Mouse (Mus musculus) kidney, embryonic 14.5 days (tissue): Measurements from ENCODE around the gene Zfp507. TPM values are rescaled to one million over a fixed set of nuclear protein-coding genes. Genes with fewer than 3 reads are reported as not detected.

Experiments used
- ATAC-seq: fragments of 200-750 bp; cut with Nextera tagmentation; 2 replicates; pipeline ENCODE4 v1.8.0; 2017; ENCODE audit warnings: moderate number of reproducible peaks, mild to moderate bottlenecking, moderate TSS enrichment, moderate library complexity; ENCODE audit not compliant: low FRiP score, low TSS enrichment
- H3K27ac ChIP-seq: fragments of 300-500 bp; sonication (generic); 2 replicates; pipeline ENCODE4 v1.5.1; 2014; ENCODE audit warnings: low read depth, mild to moderate bottlenecking, low read length, moderate library complexity, mixed read lengths
- H3K27me3 ChIP-seq: fragments of 300-500 bp; sonication (generic); 2 replicates; pipeline ENCODE4 v1.6.1; 2014; ENCODE audit warnings: mild to moderate bottlenecking, low read length; ENCODE audit not compliant: control insufficient read depth, insufficient read depth
- H3K36me3 ChIP-seq: fragments of 300-500 bp; sonication (generic); 2 replicates; pipeline ENCODE4 v1.6.1; 2014; ENCODE audit warnings: low read length, mixed read lengths; ENCODE audit not compliant: control insufficient read depth, insufficient read depth
- H3K4me1 ChIP-seq: fragments of 300-500 bp; sonication (generic); 2 replicates; pipeline ENCODE4 v1.6.1; 2014; ENCODE audit warnings: low read length, mixed read lengths; ENCODE audit not compliant: control insufficient read depth, insufficient read depth
- H3K4me2 ChIP-seq: fragments of 300-500 bp; sonication (generic); replicated peaks from 2 replicates; pipeline ENCODE4 v1.6.1; 2014; ENCODE audit warnings: low read depth, mild to moderate bottlenecking, low read length
- H3K4me3 ChIP-seq: fragments of 300-500 bp; sonication (generic); 2 replicates; pipeline ENCODE4 v1.5.1; 2014; ENCODE audit warnings: mild to moderate bottlenecking, low read length
- H3K9ac ChIP-seq: fragments of 300-500 bp; sonication (generic); 2 replicates; pipeline ENCODE4 v1.6.1; 2014; ENCODE audit warnings: low read depth, mild to moderate bottlenecking, low read length, moderate library complexity
- H3K9me3 ChIP-seq: fragments of 300-500 bp; sonication (generic); 2 replicates; pipeline ENCODE4 v1.6.1; 2016; ENCODE audit warnings: low read length; ENCODE audit not compliant: control insufficient read depth
- WGBS: fragments of 180-500 bp; shearing (Covaris S2); extraction: QIAGEN DNeasy Blood & Tissue Kit; methylation state at CpG from one replicate; pipeline ENCODE4 v1.1.7; 2014; 5-methylcytosine and 5-hydroxymethylcytosine counted together
- polyA plus RNA-seq: library from polyadenylated mRNA; unstranded; fragments of >200 nt; fragmentation: Nextera tagmentation; extraction: Ambion mirVana; gene quantifications from 2 replicates; pipeline ENCODE4 v1.2.1, GENCODE M21; 2014

The Zfp507 gene
- polyA plus RNA-seq, 1 experiment from 2014 or later = 21.7 TPM

- H3K27me3 ChIP-seq = no peaks in the 10 kb centered on the region
- H3K9ac ChIP-seq = no peak overlapping the region
- peak; percentile 82 for ATAC-seq
- 34% methylated on average over 14 of the region's 14 CpGs for WGBS
- no peak overlapping the region for H3K4me2 ChIP-seq
- H3K4me3 ChIP-seq = no peak overlapping the region
- peaks cover 11% of the 10 kb centered on the region; the same call in 1 of the 2 replicates for H3K36me3 ChIP-seq
- no peak overlapping the region for H3K27ac ChIP-seq
- H3K4me1 ChIP-seq = no peaks in the 10 kb centered on the region
- no peaks in the 10 kb centered on the region for H3K9me3 ChIP-seq
Observed at GRCm38 (mm10) chr7:35733313-35734050, 69.3 kb downstream of the Zfp507 start.

GRCm38 (mm10) chr7:35732585-35733059 lies 70.2 kb downstream of the Zfp507 start:
- no peak overlapping the region for H3K4me3 ChIP-seq
- H3K27ac ChIP-seq = no peak overlapping the region
- H3K4me1 ChIP-seq = no peaks in the 10 kb centered on the region
- no peaks in the 10 kb centered on the region for H3K27me3 ChIP-seq
- H3K9ac ChIP-seq = no peak overlapping the region
- H3K9me3 ChIP-seq = no peaks in the 10 kb centered on the region
- no peak for ATAC-seq
- H3K4me2 ChIP-seq = no peak overlapping the region
- WGBS = 89% methylated on average over 9 of the region's 10 CpGs
- H3K36me3 ChIP-seq = peaks cover 11% of the 10 kb centered on the region; the same call in 1 of the 2 replicates

- 93% methylated on average over 9 of the region's 9 CpGs for WGBS
- H3K9me3 ChIP-seq = no peaks in the 10 kb centered on the region
Observed at GRCm38 (mm10) chr7:35729621-35730031, 73.2 kb downstream of the Zfp507 start.

GRCm38 (mm10) chr7:35728376-35728775 lies 74.4 kb downstream of the Zfp507 start:
- no peak overlapping the region for H3K4me2 ChIP-seq
- WGBS = 93% methylated on average over 12 of the region's 12 CpGs
- no peak overlapping the region for H3K9ac ChIP-seq
- H3K9me3 ChIP-seq = peaks cover under 1% of the 10 kb centered on the region; the same call in 1 of the 2 replicates
- no peak overlapping the region for H3K27ac ChIP-seq
- peaks cover 11% of the 10 kb centered on the region; the same call in 1 of the 2 replicates for H3K36me3 ChIP-seq
- no peak overlapping the region for H3K4me3 ChIP-seq
- H3K27me3 ChIP-seq = no peaks in the 10 kb centered on the region
- no peak for ATAC-seq
- H3K4me1 ChIP-seq = no peaks in the 10 kb centered on the region

More at GRCm38 (mm10) chr7:35729621-35730031, 73.2 kb downstream of the Zfp507 start:
- Histone ChIP-seq H3K36me3 (peaks cover 6% of the 10 kb centered on the region; the same call in 1 of the 2 replicates), H3K4me2 (no peak overlapping the region), H3K27me3 (no peaks in the 10 kb centered on the region), H3K4me1 (no peaks in the 10 kb centered on the region), H3K27ac (no peak overlapping the region), H3K9ac (no peak overlapping the region), H3K4me3 (no peak overlapping the region)
- no peak for ATAC-seq

- H3K9ac ChIP-seq = no peak overlapping the region
- H3K4me1 ChIP-seq = no peaks in the 10 kb centered on the region
- no peak overlapping the region for H3K27ac ChIP-seq
- no peak for ATAC-seq
- 67% methylated on average over 2 of the region's 2 CpGs for WGBS
- peaks cover 33% of the 10 kb centered on the region for H3K36me3 ChIP-seq
- H3K4me2 ChIP-seq = no peak overlapping the region
- H3K9me3 ChIP-seq = peaks cover 4% of the 10 kb centered on the region; the same call in 1 of the 2 replicates
- H3K4me3 ChIP-seq = no peak overlapping the region
- no peaks in the 10 kb centered on the region for H3K27me3 ChIP-seq
Observed at GRCm38 (mm10) chr7:35723035-35723434, 79.8 kb downstream of the Zfp507 start.

Other genes starting within 250 kb of the Zfp507 start
- gene Nudt19, start 246.7 kb downstream of the Zfp507 start, polyA plus RNA-seq = 63.7 and 65.5 TPM in 2 replicates
- 0.17 and 0.28 TPM in 2 replicates for gene Rgs9bp, start 217.4 kb downstream of the Zfp507 start, polyA plus RNA-seq
- 15.0 and 37.4 TPM in 2 replicates for gene Ankrd27, start 216.8 kb downstream of the Zfp507 start, polyA plus RNA-seq
- gene Pdcd5, start 155.5 kb downstream of the Zfp507 start, polyA plus RNA-seq = 288 and 371 TPM in 2 replicates
- gene Dpy19l3, start 48.5 kb downstream of the Zfp507 start, polyA plus RNA-seq = 32.6 and 41.3 TPM in 2 replicates